Mouse (Mus musculus) CH12F3 (cell line): Measurements from ENCODE around the gene Olfr531.

Source experiments
- in situ Hi-C: fragments of 300-500 bp; cut with MboI; formaldehyde crosslinking; loops from 2 replicates; pipeline ENCODE4 v1.14.3; 2020; ENCODE audit warnings: low sequenced_read_pairs

Gene Olfr531

DNA sequence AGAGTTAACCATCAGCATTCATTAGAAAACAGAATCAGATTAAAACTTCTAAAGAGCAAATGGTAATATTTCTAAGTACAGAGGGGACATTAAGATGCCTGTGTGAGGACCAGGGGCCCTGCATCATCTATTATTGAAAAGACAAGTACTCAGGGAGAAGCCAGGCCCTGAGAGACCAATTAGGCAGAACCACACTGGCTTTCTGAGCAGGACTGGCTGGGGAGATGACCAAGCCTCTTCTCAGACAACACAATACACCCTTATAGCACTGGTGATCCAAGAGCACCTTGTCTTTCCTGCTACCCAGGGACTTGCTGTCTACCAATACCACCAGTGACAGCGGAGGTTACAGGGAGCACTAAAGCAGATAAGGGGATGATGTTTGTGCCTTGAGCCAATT, at the start of gene Olfr531:
Olfr531 (minus strand) TSS at position 101 of the 400 bp plus-strand sequence.
- in situ Hi-C loops = no loop called here

DNA sequence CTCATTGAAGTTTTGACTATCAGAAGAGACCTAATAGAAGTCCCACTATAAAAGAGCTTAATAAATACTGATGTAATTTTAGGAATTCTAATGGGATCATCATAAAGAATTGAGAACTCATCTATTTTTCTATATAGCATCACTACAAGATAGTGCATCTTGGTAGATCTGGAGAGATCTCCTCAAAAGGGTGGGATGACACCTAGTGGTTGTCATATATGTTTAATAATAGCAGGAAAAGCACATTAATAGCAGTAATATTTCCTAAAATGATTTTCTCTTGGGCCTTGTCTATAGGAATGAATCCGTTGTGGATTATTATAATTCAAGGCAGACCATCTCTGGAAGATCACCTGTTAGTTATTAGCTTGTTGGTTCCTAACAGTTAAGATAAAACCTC, 40.4 kb upstream of the Olfr531 start:
- in situ Hi-C loops = no loop called here

DNA sequence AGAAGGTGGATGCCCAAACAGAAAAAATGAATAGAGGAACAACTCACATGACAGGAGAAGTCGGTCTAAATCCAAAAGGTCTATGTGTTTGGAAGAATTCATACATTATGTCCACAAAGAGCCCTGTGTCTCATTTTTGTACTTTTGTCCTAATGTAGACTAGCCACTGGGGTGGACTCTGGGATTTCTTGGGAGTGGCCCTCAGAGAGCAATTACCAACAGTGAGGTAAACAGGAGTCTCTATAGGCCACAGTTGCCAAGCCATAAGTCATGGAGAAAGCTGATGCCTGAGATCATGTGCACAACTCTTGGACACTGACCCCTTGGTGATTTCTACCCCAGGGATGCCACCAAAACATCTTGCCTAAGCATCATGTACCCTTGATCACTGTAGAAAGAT, 18.8 kb upstream of the Olfr531 start, which contains the start of gene Olfr532:
Olfr532 (minus strand) TSS at position 101 of the 400 bp plus-strand sequence.
- in situ Hi-C loops = no loop called here

DNA sequence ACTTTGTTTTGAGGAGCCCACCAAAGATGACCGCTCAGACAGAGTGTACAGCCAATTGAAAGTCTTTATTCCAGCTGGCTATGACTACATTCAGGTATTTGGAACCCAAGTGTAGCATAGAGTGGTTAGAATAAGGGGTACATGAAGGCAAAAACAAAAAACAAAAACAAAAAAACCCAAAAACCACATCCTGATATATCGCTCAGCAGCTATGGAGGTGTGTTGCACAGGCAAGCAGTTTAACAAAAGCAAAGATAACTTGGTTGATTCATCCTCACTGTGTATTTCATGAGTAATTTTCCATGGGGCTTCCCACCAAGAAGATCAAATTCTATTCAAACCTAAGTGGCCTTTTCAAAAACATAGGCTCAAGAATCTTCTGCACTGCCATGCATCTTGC, 25.8 kb downstream of the Olfr531 start:
- in situ Hi-C loops = no loop called here

DNA sequence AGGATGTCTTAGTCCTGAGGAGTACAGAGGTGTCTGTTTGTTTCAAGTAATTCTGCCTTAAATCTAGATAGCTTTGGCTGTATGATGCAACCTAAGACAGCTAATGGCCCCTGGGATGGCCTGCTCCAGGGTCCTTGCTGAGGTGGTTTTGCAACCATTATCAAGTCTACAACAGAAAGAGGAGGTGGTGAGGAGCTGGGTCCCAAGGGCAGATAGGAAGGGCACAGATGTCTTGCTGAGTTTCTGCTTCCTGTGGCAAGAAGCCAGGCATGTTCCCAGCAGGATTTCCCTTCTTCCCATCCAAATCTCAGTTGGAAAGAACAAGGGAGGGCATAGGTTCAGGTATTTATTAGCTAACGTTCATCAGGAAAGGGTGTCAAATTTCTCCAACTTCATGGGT, 26.5 kb downstream of the Olfr531 start, which contains the start of gene Olfr530:
Olfr530 (minus strand) TSS at position 101 of the 400 bp plus-strand sequence.
- in situ Hi-C loops = no loop called here

DNA sequence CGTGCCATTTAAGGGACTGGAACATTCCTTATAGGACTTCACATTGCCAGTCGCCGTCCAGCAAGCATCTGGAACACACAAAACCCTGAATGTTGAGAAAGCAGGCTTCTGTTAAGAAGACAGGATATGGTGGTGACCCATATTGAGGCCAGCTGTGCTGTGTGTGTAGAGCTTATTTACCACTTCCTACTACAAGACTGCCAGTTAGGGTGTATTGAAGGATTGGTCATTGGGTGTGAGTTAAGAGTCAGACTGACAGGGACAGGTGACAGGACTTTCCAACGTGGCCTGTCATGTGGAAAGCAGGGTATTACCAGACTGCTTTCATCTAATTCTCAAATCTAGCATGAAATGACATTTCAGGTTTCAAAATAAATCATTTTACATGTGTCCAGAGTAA, 28.4 kb downstream of the Olfr531 start:
- in situ Hi-C loops = no loop called here

DNA sequence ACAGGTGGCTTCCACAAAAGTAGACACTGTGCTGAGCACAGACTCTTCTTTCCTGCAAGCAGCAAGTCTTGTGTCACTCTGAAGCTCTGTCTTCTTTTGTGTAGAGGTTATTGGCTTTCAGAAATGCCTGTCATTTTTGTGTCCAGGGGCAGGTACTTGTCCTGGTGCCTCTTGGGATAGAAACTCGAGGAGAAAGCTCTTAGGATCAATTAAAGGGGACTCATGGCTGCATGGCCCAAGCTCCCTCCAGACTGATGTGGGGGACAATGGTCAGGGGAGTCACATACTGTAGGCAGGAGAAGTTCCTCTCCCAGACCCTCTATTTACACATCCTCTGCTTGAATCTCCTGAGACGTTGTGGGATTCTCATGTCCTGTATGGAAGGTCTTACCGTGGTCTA, 41.1 kb downstream of the Olfr531 start, which contains the start of gene Olfr60:
Olfr60 (minus strand) TSS at position 101 of the 400 bp plus-strand sequence.
- in situ Hi-C loops = no loop called here
